Mouse (Mus musculus): ENCODE data around the gene Mycn.

Gene Mycn

DNA sequence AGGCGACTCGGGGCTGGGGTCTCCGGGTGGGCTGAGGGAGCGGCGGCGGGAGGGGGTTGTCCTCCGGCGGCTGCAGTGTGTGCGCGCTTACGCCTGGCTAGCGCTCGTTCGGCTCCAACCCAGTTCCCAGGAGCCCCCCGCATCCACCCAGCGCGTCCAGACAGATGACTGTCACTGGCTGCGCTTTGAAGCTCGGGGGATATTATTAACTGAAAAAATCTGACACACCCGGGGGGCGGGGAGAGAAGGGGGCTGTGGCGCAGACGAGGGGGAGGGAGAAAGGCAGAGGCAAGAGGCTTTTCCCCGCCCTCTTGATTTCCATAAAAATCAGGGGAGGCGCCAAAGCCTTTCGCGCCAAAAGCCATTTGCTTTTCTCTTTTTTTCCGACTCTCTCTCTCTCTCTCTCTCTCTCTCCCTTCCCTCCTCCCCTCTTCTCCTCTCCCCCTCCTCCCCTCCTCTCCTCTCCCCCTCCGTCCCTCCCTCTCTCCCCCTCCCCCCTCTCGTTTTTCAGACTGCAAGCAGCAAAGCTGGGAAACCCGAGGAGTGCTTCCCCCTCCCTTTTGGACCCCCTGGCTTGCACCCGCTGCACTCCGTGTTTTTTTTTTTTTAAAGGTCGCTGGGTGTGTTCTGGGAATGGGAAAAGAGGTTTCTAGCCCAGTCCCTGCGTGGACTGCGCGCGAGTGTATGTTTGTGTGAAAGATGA lies at the start of gene Mycn:
Gene Mycn (minus strand): TSS at position 254 of the 703 bp plus-strand sequence.
- DNase-seq (ENCODE audit: extremely low spot score, low spot score) = peak; percentile 91

DNA sequence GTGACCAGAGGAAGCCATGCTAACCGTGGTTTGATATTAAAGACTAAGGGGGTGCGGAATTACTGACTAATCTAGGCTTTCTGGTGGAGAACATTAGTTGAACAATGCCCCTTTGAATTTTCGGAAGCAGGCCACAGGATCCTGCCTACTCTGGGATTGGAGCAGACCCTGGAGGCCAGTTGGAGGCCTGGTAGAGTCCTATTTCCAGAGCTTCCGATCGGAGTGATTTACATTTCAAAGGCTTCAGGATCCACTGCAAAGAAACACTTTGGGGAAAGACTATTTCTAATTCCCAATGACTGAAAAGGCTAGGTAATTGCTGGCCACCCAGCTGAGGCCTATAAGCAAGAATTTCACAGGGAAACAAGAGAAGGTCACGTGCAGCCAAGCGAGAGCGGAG lies 45.7 kb upstream of the Mycn start:
- DNase-seq (ENCODE audit: extremely low spot score, low spot score) = no peak

DNA sequence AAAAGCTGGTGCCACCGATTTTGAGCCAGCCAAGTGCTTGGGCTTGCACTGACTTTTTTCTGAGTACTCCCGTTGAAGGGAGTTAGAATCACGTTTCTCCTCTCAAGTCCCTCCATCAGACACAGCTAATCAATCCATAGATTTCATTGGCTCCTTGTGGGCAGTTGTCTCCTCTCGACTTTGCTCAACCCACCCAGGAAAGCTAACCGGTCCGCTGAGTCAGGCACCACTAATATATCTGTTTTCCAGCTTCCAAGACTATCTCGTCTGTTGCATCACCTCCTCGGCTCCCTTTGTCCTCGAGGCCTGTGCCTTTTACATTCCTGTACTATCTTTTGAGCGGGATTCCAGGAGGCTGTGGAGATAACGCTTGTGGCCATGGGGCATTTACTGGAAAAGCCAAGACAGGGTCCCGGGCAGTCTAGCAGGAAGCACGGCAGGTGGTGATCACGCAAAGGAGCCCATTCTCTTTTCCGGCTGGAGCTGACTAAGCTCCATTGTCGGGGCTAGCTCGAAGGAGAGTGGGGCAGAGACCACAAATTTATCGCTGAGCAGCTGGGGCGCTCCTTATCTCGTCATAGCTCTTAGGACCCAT lies 45.0 kb upstream of the Mycn start:
- DNase-seq (ENCODE audit: extremely low spot score, low spot score) = no peak

DNA sequence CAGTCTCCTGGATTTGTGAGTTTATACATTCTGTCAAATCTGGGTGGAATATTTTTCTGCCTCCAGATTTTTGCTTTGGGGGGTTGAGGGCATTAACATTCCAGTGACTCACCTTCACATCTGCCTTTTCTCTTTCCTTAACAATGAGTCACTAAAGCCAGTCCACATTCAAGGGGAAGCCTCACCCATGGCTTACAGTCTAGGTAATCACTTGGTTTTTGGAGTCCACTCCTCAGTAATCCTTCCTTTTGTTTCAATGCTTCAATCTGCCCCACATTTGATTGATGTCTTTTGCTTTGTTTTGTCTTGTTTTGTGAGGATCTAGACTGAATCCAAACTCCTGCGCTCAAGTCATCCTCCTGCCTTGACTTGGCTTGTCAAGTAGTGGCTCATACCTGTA lies 41.3 kb upstream of the Mycn start:
- no peak for DNase-seq (ENCODE audit: extremely low spot score, low spot score)

DNA sequence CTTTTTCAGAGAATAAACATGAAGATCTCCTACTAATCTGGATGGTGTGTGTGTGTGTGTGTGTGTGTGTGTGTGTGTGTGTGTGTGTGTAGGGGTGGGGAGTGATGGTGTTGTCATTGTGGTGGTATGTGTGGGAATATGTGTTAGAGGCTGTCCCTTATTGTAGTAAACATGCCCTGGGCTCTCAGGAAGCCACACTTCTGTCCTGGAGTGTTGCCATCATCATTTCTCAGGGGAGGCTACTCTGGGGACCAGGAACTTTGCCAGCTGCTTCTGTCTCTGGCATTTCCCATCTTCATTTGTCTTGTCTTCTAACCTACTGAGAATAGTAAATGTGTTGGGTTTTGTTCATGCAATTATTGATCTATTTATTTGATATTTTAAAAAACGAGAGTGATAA lies 33.7 kb upstream of the Mycn start:
- no peak for DNase-seq (ENCODE audit: extremely low spot score, low spot score)

DNA sequence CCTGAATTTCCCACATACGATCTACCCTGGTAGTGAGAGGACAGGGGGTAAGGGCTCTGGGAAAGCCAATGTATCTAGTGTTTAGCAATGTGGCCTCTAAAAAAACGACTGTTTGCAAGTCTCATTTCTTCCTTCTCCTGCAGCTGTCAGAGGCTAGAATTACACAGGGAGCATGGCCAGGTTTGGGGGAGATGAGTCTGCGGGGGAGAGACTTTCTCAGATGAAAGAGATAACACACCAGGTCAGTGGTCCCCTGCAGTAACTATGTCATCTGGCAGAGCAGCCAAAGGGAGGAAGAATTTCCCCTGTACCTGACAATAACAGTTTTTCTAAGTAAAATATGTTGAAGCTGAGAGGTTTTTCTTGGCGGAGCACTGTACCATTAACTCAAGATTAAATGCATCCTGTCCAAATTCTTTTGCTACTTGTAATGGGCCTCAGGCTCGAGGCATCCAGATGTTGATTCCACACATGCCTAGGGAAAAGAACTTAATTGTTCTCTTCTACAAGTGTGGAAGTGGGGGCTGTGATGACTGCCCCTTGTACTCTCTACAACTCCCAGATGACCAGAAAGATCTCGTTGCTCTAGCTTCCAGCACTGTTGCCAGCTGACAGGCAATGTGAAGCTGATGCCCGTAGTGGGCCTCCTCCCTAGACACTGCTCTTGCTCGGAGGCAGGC lies 31.2 kb upstream of the Mycn start:
- no peak for DNase-seq (ENCODE audit: extremely low spot score, low spot score)

DNA sequence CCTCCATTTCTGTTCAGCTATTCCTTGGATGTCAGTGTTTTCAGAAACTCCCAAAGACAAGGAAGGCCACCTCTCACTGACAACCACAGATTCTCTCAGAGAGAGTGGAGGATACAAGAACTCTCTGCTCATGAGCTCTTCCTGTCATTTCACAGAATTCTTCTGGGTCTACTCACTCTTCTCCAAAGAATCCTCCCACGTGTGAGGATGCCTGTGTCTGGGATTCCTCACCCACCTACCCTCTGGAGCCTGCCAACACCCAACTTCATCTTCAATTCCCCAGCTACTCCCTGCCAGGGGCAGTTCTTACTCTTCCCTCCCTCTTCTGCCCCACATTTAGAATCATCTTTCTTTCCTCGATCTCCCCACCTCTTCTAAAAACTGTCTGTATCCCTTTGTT lies 26.2 kb upstream of the Mycn start:
- DNase-seq (ENCODE audit: extremely low spot score, low spot score) = no peak

DNA sequence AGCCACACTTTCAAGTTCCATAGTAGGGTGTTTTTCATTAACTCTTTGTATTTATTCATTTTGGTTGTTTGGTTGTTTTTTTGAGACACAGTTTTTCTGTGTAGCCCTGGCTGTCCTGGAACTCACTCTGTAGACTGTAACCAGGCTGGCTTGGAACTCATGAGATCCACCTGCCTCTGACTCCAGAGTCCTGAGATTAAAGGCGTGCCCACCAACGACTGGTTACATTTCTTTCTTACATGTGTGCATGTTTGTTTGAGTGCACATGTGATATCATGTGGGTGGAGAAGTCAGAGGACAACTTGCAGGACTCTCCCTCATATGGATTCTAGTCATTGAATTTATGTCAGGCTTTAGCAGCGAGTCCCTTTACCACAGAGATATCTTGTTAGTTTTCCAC lies 23.1 kb upstream of the Mycn start:
- no peak for DNase-seq (ENCODE audit: extremely low spot score, low spot score)

DNA sequence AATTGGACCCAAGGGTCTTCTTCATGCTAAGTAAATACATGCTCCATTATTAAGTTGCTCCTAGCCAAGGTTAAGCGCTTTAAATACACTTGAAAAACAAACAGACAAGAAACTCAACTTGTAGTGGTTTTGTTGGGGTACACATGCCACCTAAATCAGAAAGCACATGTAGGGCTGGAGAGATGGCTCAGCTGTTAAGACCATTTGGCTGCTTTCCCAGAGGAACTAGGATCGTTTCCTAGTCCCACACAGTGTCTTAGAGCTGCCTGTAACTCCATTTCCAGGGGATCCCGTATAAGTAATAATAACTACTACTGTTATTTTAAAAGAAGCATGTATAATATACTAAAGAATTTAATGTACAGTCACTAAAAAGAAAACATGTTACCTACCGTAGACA lies 5.9 kb upstream of the Mycn start:
- no peak for DNase-seq (ENCODE audit: extremely low spot score, low spot score)

DNA sequence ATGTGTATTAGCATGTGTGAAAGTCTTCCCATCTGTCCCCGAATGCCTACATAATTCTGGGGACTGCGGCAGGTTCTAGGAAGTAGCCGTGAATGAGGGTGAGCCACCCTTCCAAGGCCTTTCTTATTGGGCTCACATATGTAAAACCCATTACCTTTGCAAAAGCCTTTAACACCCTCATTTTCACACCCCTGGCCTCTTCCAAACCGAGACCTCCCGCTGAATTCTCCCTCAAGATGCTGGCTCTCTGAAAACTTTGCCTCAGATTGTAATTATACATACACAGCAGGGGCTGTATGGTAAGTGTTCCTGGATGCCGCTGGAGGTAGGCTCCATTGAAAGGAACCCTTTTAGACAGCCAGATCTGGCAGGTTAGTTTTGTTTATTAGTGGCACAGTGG lies 1.6 kb upstream of the Mycn start:
- no peak for DNase-seq (ENCODE audit: extremely low spot score, low spot score)

DNA sequence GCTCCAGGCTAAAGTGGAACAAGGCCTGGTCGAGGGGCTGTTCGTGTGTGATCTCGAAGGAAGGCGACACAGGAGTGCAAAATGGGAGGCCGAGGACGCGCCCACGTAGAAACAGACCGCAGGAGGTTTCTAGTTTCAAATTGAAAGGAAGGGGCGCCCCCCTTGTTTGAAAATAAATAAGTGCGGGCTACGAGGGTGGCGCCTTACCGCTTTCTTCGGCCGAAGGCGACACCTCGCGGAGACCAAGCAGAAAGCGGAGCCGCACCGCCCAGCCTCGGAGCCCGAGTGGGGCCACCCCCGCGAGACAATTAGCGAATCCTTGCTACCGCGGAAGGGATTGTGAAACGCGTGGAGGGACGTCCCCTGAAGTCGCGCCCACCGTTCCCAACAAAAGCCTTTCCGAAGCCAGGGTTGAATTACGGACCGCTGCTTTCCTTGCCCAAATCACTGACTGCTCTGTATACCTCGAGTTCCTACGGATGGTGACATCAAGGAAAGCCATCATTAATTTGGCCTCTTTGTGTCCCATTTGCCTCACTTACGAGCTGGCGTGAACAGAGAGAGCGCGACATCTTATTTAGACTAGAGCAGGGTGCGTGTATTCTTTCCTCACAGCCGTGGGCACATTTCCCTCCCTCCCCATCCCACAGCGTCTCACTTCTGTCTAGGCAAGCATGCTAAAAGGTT lies 793 bp upstream of the Mycn start:
- DNase-seq (ENCODE audit: extremely low spot score, low spot score) = peak; percentile 89

DNA sequence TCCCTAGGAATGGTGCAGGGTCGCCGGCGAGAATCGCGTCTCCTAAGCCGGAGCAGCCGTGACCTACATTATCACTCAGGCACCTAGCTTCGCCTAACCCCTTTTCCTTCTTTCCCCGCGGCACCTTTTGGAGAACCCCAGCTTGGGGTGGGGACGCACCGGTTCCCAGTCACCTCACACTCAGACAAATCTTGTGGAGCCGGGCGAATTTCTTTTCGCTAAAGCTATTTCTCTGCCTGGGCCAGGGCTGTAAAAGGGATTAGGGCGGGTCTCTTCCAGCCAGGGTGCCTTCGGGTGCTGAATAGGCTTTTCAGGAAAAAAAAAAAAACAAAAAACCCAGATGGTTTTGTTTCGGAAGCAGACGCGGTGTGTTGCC lies 597 bp downstream of the Mycn start:
- DNase-seq (ENCODE audit: extremely low spot score, low spot score) = peak; percentile 62

DNA sequence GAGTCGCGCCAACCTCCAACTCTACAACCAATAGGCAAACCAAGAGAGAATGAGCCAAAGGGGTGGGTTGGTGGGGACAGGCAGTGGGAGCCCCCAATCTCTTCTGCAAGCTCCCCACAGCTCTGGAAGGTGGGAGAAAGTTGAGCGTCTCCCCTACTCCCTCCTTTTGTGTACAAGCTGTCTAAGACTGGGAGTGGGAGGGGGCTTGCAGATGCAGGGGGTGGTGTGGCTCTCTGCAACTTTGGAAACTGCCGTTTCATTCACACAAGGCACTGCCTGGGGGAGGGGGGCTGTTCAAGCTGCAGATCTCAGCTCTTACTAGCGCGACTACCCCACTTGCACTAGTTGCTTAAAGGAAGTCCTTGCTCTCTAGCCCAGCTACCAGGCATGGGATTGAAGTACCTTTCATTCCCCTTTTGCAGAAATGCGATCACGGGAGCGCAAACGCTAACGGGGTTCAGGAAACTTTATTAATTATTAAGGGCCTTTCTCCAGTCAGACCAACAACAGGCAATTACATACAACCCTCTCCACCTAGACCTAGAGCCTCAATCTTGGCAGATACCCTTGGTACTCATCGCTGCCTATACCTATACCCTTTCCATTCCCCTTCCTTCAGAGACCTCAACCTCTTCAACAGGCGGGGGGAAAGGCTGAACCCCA lies 1.1 kb downstream of the Mycn start:
- no peak for DNase-seq (ENCODE audit: extremely low spot score, low spot score)

DNA sequence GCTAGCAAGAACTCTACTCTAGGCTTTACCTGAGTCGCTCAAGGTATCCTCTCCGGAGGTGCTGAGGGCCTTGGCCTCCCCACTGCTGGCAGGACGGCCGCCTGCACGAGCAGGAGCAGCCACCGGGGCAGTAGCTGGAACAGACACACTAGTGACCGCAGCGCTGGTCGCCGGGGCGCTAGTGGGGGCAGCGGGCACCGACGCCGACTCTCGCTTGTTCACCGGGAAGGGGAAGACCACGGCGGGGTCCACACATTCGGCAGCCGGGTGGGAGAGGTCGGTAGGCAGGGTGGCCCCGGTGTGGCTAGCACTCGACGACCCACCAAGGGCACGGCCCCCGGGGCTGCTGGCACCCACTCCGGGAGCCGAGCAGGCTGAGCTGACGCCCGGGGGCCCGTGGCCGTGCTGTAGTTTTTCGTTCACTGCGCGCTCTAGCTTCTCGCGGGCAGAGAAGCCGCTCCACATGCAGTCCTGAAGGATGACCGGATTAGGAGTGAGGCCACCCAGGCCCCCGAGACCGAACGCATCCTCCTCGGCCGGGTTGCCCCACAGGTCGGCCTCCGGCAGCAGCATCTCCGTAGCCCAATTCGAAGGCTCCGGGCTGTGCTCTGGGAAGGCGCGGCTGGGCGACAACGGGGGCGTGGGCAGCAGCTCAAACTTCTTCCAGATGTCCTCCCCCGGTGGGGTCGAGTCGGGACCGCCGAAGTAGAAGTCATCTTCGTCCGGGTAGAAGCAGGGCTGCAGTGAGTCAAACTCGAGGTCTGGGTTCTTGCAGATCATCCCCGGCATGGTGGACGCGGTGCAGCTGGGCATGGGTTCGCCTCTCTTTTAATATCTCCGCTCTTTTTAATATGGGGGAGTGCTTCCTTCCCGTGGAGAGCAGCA lies 1.9 kb downstream of the Mycn start:
- DNase-seq (ENCODE audit: extremely low spot score, low spot score) = peak; percentile 70

DNA sequence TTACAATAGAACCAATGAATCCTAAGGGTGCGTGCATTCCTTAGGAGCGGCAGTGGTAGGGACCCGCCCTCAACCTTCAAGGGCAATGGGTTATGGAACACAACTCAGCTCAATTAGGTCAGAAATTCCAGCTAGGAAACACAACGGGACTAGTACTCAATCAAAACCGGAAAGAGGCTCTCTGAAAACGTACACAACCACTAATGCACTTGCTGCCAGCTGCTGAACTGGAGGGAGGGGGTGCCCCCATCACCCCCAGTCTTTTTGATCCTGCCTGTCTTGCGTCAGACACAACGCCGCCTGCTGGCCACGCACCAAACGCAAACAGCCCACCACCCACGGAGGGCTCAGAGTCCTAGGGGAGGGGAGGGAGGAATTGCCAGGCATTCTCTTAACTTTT lies 2.9 kb downstream of the Mycn start:
- DNase-seq (ENCODE audit: extremely low spot score, low spot score) = peak; percentile 90

DNA sequence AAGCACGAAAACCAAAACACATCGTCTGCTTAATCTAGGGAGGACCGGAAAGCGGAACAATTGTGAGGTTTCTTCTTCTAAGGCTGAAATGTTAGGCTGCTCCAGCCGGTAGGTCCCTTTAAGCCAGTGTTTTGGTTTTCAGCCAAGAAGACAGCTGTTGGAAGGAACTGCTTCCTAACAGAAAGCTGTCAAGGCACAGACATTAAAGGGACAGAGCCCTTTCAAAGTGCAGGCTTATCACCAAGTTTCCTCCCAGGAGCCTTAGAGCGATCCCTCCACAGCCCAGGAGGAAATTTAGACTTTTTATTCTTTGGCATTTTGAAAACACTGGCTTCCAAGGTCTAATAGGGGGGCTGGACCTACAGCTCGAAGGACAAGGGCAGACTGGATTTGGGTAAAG lies 3.4 kb downstream of the Mycn start:
- DNase-seq (ENCODE audit: extremely low spot score, low spot score) = peak; percentile 47

DNA sequence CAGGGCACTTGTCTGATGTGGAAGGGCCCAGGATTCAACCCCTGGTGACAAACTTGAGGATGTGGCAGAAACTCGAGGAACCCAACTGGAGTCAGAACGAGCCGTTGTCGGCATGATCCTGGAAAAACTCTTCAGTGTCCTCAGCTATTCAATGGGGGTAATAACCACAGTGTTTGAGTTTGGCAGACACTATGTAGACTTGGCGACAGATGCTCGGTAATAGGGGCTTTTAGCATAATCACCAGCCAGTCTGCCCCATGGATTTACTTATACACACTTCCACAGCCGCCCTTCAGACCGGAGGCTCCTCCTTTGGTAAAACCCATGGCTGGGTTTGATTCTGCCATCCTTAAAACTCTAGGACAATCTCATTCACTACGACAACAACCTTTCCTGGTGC lies 4.0 kb downstream of the Mycn start:
- no peak for DNase-seq (ENCODE audit: extremely low spot score, low spot score)

DNA sequence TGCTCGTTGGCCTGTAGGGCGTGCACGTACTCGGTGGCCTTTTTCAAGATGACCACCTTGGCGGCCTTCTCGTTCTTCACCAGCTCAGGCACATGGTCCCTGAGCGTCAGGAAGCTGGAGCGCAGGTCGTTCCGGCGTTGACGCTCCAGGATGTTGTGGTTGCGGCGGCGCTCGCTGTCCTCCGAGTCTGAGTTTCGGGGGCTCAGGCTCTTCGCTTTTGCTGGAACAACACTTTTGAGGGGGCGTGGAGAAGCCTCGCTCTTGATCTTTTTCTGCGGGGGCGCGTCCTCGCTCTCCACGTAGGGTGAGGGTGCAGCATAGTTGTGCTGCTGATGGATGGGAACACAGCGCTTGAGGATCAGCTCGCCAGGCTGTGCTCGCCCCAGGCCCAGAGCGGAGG lies 4.6 kb downstream of the Mycn start:
- DNase-seq (ENCODE audit: extremely low spot score, low spot score) = no peak

DNA sequence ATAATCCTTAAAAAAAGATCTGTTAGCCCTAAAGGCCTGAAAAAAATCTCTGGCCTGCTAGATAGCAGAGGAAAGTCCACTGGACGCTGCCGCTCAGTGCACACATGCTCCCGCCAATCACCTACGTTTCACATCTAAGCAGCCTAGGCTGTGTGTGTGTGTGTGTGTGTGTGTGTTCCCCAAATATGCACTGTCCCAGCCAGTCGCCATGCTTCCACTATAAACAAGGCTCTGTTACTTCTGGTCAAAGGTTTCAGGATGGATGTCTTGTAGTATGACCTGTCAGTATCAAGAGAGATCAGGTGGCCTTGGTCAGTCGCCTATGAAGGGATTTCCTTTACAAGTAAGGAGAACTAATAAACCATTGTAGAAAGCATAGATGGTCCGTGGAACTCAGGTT lies 9.5 kb downstream of the Mycn start:
- no peak for DNase-seq (ENCODE audit: extremely low spot score, low spot score)

DNA sequence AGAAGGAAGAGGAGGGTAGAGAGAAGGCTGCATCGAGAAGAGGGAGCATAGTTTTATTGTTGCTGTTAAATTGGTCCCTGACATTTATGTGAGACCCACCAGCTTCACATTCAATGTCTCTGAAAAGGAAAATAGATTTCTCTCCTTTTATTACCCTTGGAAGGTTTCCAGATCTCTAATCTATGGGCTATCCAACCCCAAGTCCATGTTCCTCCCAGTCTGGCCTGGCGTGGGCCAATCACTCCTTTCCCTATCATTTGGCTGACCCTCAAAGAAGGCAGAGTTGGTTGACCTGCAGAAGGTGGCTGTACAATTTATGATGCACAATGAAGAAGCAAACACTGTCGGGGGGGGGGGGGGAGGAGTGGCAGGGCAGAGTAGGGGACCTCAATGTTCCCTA lies 13.5 kb downstream of the Mycn start:
- no peak for DNase-seq (ENCODE audit: extremely low spot score, low spot score)

DNA sequence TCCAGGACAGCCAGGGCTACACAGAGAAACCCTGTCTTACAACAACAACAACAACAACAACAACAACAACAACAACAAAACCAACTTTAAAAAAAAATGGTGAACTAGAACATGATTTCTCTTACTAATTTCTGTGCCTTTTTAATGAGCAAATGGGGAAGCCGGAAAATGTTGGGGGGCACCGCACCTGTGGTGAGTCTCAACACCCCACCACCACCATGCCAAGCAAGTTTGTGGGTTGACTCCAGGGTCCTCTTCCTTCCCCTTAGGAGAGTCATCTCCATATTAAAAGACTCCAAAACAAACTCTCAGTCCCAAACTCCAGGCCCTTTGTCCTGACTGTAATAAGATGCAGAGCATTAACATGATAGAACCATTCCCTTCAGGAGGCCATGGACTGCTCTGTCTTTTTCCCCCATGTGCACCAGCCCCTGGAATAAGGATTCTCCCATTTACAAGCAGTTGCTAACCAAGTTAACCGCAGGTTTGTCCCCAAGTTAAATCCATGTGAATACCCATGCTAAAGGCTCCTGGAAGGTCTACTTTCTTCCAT lies 14.7 kb downstream of the Mycn start:
- DNase-seq (ENCODE audit: extremely low spot score, low spot score) = no peak
